Mouse (Mus musculus) cortical plate, adult 2 months (tissue): ENCODE results near the gene Akap8.

Experiments
- CTCF ChIP-seq: fragments of 200-500 bp; IDR thresholded peaks from 2 replicates; pipeline ENCODE4 v1.5.1; 2011; ENCODE audit warnings: mild to moderate bottlenecking, control low read depth, low read length; ENCODE audit not compliant: insufficient read depth; ENCODE audit errors: extremely low read depth
- POLR2A ChIP-seq: fragments of 200-500 bp; IDR thresholded peaks from 2 replicates; pipeline ENCODE4 v1.6.1; 2011; ENCODE audit warnings: mild to moderate bottlenecking, low read length, control low read depth; ENCODE audit not compliant: insufficient read depth; ENCODE audit errors: extremely low read depth

DNA sequence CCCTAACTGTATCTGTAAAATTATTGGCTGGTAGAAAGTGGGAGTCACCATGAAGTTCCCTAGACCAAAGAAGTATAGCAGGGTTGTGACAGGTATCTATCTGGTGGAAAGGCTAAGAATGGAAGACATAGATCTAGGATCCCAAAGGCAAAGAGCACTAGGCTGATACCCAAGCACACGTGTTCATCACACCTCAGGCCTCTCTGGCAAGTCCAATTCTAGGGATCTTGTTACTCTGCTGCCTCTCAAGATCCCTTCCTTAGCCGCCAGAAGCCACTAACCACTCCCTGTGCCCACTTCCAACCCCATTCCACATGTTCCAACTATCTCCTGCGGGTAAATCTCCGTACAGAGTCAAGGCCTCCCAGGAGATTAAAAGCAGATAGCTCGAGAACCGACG, 1.1 kb downstream of the Akap8 start:
- no peak for TF ChIP-seq CTCF
- no peak for TF ChIP-seq POLR2A
